Mouse (Mus musculus): ENCODE results near the gene 5430403G16Rik.
"Not testable (repeated sequence)": the region's sequence is repeated elsewhere in the genome, so short reads cannot be mapped to it uniquely, and the experiment has no call there.

5430403G16Rik gene

DNA sequence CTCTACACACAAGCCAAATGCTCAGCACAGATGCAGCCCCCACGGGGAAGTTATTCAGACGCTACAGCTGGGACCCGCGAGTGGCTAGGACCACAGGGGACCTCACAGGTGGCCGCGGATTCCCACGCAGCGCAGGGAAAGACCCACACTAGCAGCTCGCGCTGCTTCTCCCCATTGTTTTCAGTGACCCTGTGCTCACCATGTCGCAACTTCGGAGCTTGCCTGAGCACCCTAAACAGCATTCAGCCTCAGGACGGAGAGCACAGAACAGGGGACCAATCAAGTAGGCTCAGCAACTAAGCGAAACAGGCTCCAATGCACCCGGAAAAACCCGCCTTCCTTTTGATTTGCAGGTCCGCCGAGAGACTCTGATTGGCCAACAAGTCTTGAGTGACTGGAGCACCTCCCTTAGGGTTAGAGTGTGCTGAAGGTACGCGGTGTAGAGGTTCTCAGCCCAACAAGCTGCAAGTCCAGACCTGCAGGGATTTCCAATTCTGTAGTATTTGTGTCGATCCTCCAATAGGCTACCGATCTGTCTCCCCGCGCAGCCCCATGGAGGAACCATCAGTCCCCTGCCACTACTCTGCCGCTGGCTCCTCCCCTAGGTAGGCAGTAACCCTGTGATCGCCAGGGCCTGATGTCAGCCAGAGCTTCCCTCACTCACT lies at the start of gene 5430403G16Rik:
5430403G16Rik (minus strand) TSS at position 505 of the 665 bp plus-strand sequence.
- peak; percentile 78 to 82 for DNase-seq

DNA sequence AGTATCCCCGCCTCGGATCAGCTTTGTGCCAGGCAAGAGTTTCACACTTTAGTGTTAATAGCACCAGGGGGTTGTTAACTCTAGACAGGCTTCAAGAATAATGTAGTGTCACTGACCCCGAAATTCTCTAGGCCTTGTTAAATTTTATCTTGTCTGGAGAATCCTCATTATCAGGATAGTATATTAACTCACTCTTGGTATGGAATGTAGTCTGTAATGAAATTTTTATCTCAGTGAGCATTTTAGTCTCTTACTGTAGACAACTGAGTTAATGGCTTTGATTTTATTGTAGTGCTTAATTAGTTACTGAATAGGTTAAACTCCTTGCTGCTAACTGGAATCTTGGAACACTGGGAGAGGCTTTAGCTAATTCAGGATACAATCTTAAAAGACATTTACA lies 26.5 kb upstream of the 5430403G16Rik start:
- DNase-seq: peak; percentile 23 to 39

DNA sequence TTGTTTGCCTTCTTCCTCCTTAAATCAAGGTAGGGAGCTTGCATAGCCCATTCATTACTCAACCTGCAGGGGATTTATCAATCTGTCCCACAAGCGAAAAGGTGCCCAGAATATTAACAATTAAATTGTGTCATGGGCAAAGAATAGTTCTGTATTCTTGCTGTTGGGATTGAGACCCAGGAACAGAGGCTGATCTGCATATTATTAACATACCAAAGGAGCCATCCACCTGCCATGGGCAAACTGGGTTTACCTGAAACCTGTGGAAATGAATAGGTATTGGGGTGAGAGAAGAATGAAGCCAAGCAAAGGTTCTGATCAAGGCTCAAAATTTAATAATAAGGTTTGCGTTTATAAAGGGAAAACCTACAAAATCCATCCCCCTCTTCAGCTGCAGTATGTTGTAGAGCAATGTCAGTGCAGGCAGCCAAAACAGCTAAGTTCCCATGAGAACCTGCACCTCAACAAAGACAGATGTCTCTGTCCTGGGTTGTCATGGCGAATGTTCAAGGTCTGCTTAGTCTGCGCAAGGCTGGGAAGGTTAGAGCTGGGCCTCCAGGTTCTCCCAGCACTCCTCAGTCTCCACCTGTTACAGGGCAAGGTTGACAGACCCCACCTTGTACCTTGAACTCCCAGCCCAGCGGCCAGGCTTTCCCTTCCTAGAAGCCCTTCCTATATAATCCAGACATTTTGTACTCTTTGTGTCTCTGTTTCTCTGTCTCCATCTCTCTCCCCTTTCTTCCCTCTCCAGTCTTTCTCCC lies 544 bp upstream of the 5430403G16Rik start:
- not testable (repeated sequence) for DNase-seq

DNA sequence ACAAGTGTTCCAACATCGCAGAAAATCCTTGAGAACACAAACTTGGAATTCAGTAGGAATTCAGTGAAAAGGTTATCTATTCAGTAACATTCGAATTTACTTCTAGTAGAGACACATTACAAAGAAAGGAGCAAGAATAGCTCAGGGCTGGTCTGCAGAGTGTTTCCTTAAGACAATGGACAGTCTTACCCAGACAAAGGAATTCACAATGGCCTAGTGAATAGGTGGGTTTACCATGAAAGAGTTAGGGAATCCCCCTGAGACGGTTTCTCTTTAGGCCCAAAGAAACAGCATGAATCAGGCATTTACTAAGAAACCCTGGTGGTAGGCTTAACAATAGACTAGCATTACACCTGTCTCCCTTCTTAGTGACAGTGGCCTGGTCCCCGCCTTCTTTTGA lies 7.9 kb downstream of the 5430403G16Rik start:
- DNase-seq: no peak

Measured in kidney, adult 8-10 months (tissue).